Mouse (Mus musculus) stomach, postnatal 0 days (tissue): ENCODE results near the gene Clnk. TPM values are rescaled to one million over a fixed set of nuclear protein-coding genes. Genes with fewer than 3 reads are reported as not detected.
A peak's percentile ranks its signal among the peaks of the same experiment; 100 is the strongest.

Experiments used
- ATAC-seq: fragments of 200-750 bp; cut with Nextera tagmentation; 2 replicates; pipeline ENCODE4 v1.8.0; 2017; ENCODE audit not compliant: low FRiP score, low TSS enrichment
- DNase-seq: peaks from one replicate; pipeline ENCODE4 v3.0.0-alpha.2; 2016; ENCODE audit warnings: low spot score
- H3K27ac ChIP-seq: fragments of 300-500 bp; sonication (generic); replicated peaks from 2 replicates; pipeline ENCODE4 v1.5.1; 2014; ENCODE audit warnings: mild to moderate bottlenecking, control low read depth
- H3K27me3 ChIP-seq: fragments of 300-500 bp; sonication (generic); 2 replicates; pipeline ENCODE4 v1.6.1; 2014; ENCODE audit warnings: low read length; ENCODE audit not compliant: control insufficient read depth, insufficient read depth
- H3K36me3 ChIP-seq: fragments of 300-500 bp; sonication (generic); 2 replicates; pipeline ENCODE4 v1.6.1; 2014; ENCODE audit warnings: low read length, mixed read lengths; ENCODE audit not compliant: control insufficient read depth, insufficient read depth
- H3K4me1 ChIP-seq: fragments of 300-500 bp; sonication (generic); replicated peaks from 2 replicates; pipeline ENCODE4 v1.6.1; 2014; ENCODE audit warnings: antibody characterized with exemption; ENCODE audit not compliant: control insufficient read depth, insufficient read depth
- H3K4me2 ChIP-seq: fragments of 300-500 bp; sonication (generic); replicated peaks from 2 replicates; pipeline ENCODE4 v1.6.1; 2014; ENCODE audit warnings: low read depth, mild to moderate bottlenecking, control low read depth, moderate library complexity
- H3K4me3 ChIP-seq: fragments of 300-500 bp; sonication (generic); 2 replicates; pipeline ENCODE4 v1.5.1; 2014; ENCODE audit warnings: low read depth, low read length, control low read depth
- H3K9ac ChIP-seq: fragments of 300-500 bp; sonication (generic); 2 replicates; pipeline ENCODE4 v1.6.1; 2014; ENCODE audit warnings: mild to moderate bottlenecking, low read length, control low read depth, mixed read lengths
- H3K9me3 ChIP-seq: fragments of 300-500 bp; sonication (generic); 2 replicates; pipeline ENCODE4 v1.6.1; 2016; ENCODE audit warnings: low read length; ENCODE audit not compliant: control insufficient read depth
- CTCF ChIP-seq: IDR thresholded peaks from 2 replicates; pipeline ENCODE4 v1.5.1; 2016; ENCODE audit warnings: antibody characterized with exemption, low read depth, mild to moderate bottlenecking, moderate library complexity
- EP300 ChIP-seq: optimal IDR thresholded peaks from 2 replicates; pipeline ENCODE3; 2016; ENCODE audit warnings: antibody characterized with exemption
- WGBS: fragments of 180-500 bp; shearing (Covaris S2); extraction: QIAGEN DNeasy Blood & Tissue Kit; methylation state at CpG from one replicate; pipeline ENCODE4 v1.1.7; 2014; 5-methylcytosine and 5-hydroxymethylcytosine counted together
- polyA plus RNA-seq: library from polyadenylated mRNA; unstranded; fragments of >200 nt; fragmentation: Nextera tagmentation; extraction: Ambion mirVana; gene quantifications from 2 replicates; pipeline ENCODE4 v1.2.1, GENCODE M21; 2015

The Clnk gene
- polyA plus RNA-seq, 1 experiment from 2014 or later, result 0.07 TPM

GRCm38 (mm10) chr5:38862288-38862985, 14.2 kb downstream of the Clnk start:
- Histone ChIP-seq H3K4me2 (no peak overlapping the region), H3K27ac (no peak overlapping the region), H3K4me1 (no peaks in the 10 kb centered on the region), H3K4me3 (no peak overlapping the region), H3K9me3 (no peaks in the 10 kb centered on the region), H3K36me3 (no peaks in the 10 kb centered on the region), H3K9ac (no peak overlapping the region), H3K27me3 (no peaks in the 10 kb centered on the region)
- DNase-seq (no peak), ATAC-seq (no peak)
- TF ChIP-seq EP300 (no peak), CTCF (no peak)
- 68% methylated on average over 13 of the region's 13 CpGs for WGBS

- peak; percentile 70; the same call in 1 of the 2 replicates for ATAC-seq
- no peaks in the 10 kb centered on the region for H3K27me3 ChIP-seq
- no peak overlapping the region for H3K27ac ChIP-seq
- no peaks in the 10 kb centered on the region for H3K4me1 ChIP-seq
- H3K4me2 ChIP-seq, result no peak overlapping the region
- DNase-seq, result no peak
- no peaks in the 10 kb centered on the region for H3K9me3 ChIP-seq
- no peaks in the 10 kb centered on the region for H3K36me3 ChIP-seq
- TF ChIP-seq CTCF (0 out of 2 replicates have a peak, but pooled peaks have one; percentile 4), EP300 (no peak)
- H3K9ac ChIP-seq, result no peak overlapping the region
- WGBS, result 56% methylated on average over 4 of the region's 4 CpGs
- no peak overlapping the region for H3K4me3 ChIP-seq
Measured at GRCm38 (mm10) chr5:38858015-38858721, 18.4 kb downstream of the Clnk start.

GRCm38 (mm10) chr5:38857591-38857990, 19.0 kb downstream of the Clnk start:
- Histone ChIP-seq H3K27me3 (no peaks in the 10 kb centered on the region), H3K36me3 (no peaks in the 10 kb centered on the region), H3K9me3 (no peaks in the 10 kb centered on the region), H3K9ac (no peak overlapping the region), H3K27ac (no peak overlapping the region), H3K4me1 (no peaks in the 10 kb centered on the region), H3K4me3 (no peak overlapping the region), H3K4me2 (no peak overlapping the region)
- ATAC-seq, result no peak
- no peak for TF ChIP-seq EP300
- TF ChIP-seq CTCF, result no peak
- 80% methylated on average over 1 of the region's 1 CpGs for WGBS
- no peak for DNase-seq

- ATAC-seq (no peak), DNase-seq (no peak)
- Histone ChIP-seq H3K4me2 (no peak overlapping the region), H3K27ac (no peak overlapping the region), H3K4me3 (no peak overlapping the region), H3K36me3 (no peaks in the 10 kb centered on the region), H3K27me3 (no peaks in the 10 kb centered on the region), H3K9ac (no peak overlapping the region), H3K4me1 (no peaks in the 10 kb centered on the region), H3K9me3 (no peaks in the 10 kb centered on the region)
- no peak for TF ChIP-seq CTCF
- TF ChIP-seq EP300, result no peak
- 68% methylated on average over 1 of the region's 1 CpGs for WGBS
Measured at GRCm38 (mm10) chr5:38850171-38850570, 26.4 kb downstream of the Clnk start.

- no peak overlapping the region for H3K4me2 ChIP-seq
- no peak overlapping the region for H3K4me3 ChIP-seq
- H3K36me3 ChIP-seq, result no peaks in the 10 kb centered on the region
- no peak overlapping the region for H3K9ac ChIP-seq
- ATAC-seq (peak; percentile 53; the same call in 1 of the 2 replicates), DNase-seq (no peak)
- no peaks in the 10 kb centered on the region for H3K4me1 ChIP-seq
- no peak overlapping the region for H3K27ac ChIP-seq
- H3K9me3 ChIP-seq, result no peaks in the 10 kb centered on the region
- TF ChIP-seq EP300, result no peak
- no peak for TF ChIP-seq CTCF
- 30% methylated on average over 3 of the region's 3 CpGs for WGBS
- H3K27me3 ChIP-seq, result no peaks in the 10 kb centered on the region
Measured at GRCm38 (mm10) chr5:38845529-38845928, 31.1 kb downstream of the Clnk start.

- TF ChIP-seq EP300, result no peak
- no peak for TF ChIP-seq CTCF
- no peaks in the 10 kb centered on the region for H3K9me3 ChIP-seq
- no peak overlapping the region for H3K4me3 ChIP-seq
- no peaks in the 10 kb centered on the region for H3K27me3 ChIP-seq
- ATAC-seq, result no peak
- DNase-seq, result no peak
- no peak overlapping the region for H3K27ac ChIP-seq
- no peak overlapping the region for H3K9ac ChIP-seq
- H3K36me3 ChIP-seq, result no peaks in the 10 kb centered on the region
- 47% methylated on average over 2 of the region's 2 CpGs for WGBS
- no peaks in the 10 kb centered on the region for H3K4me1 ChIP-seq
- no peak overlapping the region for H3K4me2 ChIP-seq
Measured at GRCm38 (mm10) chr5:38844312-38844711, 32.3 kb downstream of the Clnk start.
